Mouse (Mus musculus) lung, postnatal 10 days (tissue): Measurements from ENCODE around the gene Smad5.
A peak's percentile ranks its signal among the peaks of the same experiment; 100 is the strongest.

Source experiments
- DNase-seq: peaks from one replicate; pipeline ENCODE4 v3.0.0; 2021

Gene Smad5

DNA sequence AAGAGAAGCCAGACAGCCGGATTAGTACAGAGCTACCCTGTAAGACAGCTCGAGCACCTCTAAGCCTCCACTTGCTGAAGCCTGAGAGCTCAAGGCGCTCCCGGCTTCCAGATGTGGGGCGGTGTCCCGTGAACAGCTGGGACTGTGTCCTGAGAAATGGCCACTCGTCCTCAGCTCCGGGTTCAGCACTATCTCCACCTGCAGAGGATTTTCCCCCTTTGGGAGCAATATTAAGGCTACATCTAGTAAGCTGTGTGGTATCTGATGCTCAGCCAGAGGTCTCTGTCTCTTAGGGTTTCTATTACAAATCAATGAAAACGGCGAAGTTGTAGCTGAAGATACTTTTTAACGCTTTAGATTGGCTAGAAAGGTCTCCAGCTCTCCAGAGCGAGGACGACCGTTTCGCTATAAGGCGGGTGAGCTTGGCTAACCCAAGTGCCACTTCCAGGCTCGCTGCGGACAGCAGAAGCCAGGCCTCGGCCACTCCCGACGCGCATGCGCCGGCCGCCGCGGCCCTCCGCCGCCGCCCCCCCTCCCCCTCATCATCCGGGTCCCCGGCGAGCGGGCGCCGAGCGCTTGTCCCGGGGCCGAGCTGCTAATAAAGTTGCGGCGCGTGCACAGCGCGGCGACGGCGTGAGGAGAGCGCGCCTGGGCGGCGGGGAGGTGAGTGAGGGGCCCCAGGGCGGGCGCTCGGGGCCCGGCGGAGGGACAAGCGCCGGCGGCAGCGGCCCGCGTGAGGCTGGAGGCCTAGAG lies at the start of gene Smad5:
Gene Smad5 (plus strand): TSS at position 542 of the 753 bp plus-strand sequence.
- DNase-seq: peak; percentile 92

DNA sequence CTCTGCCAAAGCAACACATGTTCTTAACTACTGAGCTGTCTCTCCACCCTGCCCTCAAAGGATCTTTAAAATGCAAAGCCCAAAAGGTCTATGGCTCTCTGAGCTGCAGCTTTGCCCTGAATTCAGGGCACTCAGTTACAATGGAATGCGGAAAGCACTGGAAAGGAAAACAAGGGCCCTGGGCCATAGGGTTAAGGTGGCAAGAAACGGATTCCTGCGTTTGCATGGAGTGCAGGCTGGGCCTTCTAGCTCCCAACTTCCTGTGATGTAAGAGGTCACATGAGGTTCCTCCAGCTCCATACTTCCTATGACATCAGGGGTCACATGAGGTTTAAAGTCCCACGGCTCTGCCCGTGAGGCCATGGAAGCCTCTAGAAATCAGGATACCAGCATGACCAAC lies 48.6 kb upstream of the Smad5 start:
- DNase-seq: peak; percentile 33

DNA sequence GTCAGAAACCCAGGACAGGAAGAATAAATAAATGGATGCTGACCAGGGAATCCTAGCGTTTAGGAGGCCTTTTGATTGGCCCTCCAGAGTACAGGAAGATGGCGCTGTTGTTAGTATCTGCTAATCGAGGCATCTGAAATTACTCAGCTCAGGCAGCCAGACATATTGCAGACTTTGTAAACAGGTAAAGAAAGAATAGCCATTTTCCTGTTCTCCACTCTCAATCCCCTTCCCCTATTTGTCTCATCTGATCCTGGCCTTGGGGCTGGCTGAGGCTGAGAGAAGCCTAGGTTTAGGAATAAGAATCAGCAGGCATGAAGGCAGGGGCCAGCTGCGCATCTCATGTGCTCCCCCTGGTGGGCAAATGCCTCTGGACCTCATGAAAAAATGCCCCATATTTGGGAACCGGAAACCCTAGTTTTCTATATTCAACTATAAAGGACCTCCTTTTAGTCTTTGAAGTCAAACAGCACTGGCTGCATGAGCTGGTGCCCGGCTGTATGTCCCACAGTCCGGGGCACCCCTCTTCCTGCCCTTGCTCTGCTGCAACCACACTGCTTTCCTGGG lies 44.8 kb upstream of the Smad5 start:
- DNase-seq: peak; percentile 91

DNA sequence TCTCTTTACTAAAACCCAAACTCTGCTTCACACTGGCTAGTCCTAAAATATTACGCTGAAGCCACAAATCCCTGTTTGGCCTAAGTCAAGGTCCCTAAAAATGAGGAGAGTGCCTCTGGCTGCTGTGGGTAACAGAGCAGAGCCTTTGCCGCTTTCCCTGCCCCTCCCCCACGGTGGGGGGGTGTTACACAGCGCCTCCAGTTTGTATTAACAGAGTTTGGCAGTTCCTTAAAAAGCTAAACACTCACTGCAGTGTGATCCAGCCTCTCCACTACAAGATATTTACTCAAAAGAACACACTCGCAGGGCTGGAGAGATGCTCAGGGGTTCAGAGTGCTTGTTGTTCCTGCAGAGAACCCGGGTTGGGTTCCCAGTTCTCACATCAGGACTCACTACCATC lies 43.9 kb upstream of the Smad5 start:
- peak; percentile 83 for DNase-seq

DNA sequence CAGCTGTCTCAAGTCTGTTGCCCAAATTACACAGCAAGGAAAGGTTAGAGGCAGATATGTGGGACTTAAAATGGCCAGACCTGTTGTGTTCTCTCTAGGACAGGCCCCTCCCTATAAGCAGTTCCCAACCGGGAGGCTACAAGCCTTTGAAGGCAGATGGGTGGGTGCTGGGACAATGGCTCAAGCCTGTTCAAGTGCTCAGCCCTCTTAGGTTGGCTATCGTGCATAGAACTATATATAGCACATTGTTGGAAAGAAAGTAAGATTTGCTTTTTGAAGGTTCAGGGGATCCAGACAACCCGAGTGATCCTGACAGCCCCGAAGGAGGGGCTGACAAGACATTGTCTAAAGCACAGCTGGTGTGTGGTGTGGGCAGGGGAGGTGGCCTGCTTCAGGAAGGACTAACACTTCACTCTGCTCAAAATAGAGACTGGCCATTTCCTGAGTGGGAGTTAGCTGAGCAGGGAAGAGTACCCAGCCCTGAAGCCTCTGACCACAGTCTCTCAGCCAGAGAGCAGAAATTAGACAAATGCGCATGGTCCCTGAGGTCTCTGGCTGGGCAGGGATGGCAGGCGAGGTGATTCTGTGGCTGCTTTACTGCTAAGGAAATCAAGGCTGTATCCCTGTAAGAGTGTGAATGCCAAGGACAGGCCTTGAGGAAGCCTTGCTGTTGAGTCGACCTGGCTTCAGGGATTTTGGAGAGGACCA lies 40.7 kb upstream of the Smad5 start:
- peak; percentile 62 for DNase-seq

DNA sequence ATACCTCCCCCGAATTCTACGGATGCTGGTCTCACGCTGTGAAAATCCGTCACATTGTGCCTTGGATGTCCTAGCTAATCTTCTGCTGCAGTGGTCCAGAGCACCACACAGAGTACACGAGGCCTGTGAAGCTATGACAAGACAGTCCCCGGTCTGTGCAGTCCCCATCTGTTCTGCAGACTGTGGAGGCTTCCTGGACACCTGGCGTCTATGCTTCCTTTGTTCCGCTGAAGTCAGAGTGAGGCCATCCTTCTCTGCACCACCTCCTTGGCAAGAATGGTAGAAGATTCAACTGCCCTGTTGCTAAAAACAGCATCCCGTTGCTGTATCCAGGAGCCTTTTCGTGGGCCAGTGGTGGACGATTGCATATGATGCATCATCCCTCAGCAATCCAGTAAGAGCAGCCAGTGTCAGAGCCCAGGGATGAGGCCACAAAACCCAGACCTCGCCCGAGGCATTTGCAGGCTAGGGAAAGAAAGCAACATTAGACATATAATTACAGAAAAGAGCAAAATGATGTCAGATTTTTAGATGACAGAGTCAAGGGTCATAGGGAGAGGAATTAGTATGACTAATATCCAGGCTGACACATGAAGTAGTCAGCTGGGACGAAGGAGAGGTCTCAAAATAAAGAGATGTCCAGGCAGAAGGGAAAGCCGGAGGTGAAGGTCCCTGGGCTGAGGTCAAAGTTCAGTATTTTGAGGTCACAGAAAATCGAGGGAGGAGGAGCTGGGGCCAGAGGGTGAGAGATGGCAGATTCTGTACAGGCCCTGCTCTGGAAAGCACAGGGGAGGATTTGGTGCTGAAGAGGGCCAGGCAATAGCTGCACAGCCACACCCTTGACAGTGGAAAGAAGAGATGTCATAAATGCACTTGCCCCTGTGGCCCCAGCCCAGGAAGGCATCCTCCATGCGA lies 38.3 kb upstream of the Smad5 start:
- no peak for DNase-seq

DNA sequence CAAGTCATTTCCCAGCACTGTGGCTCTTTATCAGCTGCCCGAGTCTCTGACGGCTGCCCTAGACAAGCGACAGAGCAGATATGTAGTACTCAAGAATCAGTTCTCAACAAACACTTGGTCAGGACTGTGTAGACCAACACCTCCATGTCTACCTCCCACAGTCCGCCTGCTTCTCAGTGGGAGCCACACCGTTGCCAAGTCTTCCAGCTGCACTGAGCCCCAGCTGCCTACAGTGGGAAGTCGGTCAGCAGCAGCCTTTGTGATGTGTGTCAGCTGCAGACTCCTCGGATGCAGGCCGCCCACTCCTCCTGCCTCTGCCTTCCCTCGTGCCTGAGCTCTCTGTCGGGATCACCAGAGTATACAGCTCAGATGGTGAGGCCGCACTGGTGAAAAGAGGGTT lies 31.6 kb upstream of the Smad5 start:
- DNase-seq: peak; percentile 73

DNA sequence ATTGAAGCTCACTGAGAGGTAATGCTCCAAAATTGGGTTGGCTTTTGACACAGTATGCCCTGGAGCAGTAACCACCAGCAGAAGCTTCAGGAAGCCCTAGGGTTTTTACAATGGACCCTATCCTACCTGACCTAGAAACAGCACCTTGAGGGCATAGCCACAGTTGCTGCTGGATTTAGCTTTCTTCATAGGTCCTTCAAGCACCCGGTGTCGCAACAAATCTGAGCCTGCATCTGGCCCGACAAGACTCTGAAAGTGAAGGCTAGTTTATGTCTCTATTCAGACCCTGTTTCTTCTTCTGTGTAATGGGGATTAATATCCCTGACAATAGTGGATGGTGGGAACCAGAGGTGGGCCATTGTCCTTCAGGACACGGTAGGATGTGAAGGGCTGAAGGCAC lies 25.1 kb upstream of the Smad5 start:
- peak; percentile 27 for DNase-seq

DNA sequence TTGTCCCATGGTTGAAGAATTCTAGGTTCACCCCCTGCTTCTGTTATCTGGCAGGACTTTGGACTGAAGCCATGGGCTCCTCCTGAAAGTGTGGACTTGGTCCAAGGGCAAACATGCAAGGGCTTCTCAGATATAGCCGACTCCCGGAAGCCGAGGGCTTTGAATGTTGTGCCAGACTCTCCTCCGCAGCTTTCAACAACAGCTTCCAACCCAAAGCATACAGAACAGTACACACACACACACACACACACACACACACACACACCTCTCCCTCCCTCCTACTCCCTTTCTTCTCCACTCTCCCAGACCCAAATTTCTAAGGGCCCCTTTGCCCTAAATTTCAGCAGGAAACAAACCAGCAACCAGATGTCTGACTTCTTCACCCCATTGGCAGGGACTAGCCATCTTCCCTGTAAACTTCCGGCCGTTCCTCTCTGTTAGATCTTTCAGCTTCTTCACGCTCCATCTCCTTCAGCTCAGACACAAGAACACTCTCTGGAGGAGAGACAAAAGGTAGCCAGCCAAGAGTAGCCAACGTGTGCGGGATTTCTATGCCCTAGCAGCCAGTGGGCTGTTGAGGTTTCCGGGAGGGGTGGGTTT lies 24.5 kb upstream of the Smad5 start:
- DNase-seq: peak; percentile 84

DNA sequence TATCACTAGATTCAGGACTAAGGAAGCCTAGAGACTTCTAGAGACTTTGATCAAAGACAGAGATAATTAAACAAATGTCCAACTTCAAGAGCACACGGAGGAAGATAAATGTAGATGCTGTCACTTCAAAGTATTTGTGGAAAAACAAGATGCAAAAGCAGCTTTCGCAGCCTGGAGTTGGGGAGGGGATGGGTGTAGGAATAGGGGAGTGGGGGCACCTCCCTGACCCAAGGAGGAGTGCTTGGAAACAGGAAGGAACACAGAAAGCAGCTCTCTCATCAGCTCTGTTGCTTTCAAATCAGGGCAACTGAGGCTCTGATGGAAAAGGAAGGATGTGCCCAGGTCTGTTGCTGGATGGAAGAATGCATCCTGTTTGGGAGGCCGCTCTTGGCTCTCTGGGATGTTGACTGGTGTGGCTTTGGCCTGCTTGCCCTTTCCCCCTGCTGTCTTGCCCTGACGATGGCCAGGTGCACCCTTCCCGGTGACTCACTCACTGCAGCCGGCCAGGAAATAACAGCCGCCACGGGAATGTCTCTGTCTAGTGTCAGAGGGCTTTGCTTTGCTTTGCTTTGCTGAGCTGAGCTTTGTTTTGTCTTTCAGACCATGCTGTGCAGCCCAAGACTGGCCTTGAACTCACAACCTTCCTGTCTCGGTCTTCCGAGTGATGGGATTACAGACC lies 23.8 kb upstream of the Smad5 start:
- peak; percentile 35 for DNase-seq

DNA sequence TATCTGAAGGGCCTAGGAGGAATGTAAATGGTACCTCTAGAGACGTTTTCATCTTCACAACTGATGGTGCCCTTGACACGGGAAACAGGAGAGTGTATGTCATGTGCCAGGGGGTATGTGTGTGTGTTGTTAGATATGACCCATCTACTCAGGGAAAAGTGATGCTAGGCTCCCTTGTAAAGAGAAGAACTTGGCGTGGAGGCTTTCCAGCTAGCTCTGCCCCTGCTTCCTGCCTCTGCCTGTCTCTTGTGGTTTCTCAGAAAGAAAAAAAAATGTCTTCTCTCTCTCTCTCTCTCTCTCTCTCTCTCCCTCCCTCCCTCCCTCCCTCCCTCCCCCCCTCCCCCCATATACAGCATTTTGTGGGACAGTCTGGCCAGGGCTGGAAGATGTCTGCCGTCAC lies 20.9 kb upstream of the Smad5 start:
- no peak for DNase-seq

DNA sequence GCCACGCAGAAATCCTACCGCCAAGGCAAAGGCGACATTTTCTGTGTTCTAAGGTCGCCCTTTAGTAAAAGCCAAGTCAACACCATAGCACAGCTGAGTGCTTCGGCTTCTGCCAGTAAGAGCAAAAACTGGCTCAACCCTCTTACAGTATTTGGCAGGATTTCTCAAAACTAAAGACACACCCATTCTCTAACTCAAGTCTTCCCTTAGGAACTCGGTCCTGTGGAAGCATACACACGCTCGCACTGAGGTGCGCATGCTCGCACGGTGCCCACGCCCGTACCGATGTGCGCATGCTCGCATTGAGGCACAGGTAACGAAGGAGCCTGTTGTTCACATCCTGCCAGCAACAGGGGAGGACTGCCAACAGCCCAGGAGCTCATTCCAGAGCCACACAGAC lies 20.5 kb upstream of the Smad5 start:
- DNase-seq: peak; percentile 84

DNA sequence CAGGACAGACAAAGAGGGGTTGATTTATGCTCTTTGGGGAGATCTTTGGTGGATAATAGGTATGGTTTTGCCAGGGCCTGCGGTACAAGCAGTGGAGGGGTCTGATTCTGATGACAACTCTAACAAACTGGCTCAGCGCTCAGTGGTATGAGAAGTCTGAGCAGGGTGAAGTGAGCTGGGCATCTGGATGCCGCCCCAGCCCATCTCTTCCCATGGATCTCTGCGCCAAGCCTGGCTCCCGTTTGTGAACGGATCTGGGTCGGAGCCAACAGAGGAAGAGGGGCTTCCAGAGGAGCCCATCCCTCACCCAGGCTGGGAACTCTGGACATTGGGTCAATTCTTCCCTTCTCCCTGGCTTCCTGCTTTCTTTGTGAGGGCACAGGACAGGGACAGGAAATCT lies 19.5 kb upstream of the Smad5 start:
- DNase-seq: peak; percentile 48

DNA sequence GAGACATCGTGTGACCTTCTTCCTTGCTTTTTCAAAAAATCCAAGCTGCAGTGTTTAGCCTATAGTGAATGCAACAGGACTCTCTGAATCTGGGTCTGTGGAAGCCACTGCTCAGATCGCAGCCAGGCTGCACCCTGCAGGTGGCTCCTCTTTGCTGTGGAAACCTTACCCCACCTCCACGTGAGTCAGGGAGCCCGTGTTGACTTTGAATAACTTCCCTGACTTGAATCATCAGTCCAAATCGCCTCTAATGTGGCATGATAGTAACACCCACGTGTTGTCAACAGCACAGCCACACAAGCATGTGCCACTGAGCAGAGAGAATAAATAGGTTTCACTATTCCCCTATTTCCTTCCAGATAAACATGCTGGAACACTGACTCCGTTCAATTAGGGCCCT lies 10.8 kb upstream of the Smad5 start:
- no peak for DNase-seq

DNA sequence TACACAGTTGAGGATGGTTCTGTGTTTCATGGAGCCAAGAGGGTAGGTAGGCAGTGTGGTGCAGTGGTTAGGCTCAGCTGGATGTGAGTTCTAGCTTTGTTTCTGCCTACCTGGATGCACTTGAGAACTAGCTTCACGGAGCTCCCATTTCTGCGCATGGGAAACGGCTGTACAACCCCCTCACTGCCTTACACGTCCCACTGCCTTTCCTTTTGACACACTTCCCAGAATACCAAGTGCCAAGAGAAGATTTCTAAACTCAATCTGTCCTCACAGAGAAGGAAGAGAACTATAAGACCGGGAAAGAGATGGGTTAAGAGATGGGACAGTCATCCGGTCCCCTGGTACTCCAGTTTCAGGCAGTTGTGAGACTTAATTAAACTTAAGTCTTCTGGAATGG lies 10.2 kb upstream of the Smad5 start:
- no peak for DNase-seq

DNA sequence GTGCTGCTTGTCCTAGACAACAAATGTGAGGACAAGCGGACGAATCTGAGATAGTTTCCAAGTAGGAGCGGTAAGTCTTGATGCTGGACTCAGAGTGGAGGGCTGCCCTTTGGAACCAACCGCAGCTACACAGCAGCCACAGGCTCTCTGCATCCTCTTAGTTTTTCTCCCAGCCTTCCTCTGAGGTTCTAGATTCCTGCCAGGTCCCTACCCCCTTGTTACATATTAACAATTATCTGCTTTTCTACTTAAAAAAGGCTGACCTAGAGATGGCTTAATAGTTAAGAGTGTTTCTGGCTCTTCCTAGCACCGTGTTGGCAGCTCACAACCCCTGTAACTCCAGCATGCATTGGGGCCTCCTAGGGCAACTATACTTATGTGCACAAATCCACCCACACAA lies 7.1 kb upstream of the Smad5 start:
- no peak for DNase-seq

DNA sequence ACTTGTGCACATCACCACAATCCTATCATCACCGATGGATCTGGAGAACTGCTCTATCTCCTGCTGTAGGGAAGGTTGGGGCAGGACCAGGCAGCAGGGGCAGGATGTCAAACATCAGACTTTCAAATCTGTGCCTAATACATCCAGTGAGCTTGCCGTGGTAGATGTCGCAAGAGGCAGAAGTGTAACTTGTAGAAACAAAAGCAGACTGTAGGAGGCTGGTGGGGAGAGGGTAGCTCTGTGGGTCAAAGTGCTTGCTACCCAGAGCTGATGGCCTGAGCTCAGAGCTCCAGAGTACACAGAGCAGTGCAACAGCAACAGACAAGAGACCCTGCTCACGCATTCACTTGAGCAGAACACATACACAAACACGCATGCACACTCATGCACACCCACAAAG lies 6.1 kb upstream of the Smad5 start:
- no peak for DNase-seq

DNA sequence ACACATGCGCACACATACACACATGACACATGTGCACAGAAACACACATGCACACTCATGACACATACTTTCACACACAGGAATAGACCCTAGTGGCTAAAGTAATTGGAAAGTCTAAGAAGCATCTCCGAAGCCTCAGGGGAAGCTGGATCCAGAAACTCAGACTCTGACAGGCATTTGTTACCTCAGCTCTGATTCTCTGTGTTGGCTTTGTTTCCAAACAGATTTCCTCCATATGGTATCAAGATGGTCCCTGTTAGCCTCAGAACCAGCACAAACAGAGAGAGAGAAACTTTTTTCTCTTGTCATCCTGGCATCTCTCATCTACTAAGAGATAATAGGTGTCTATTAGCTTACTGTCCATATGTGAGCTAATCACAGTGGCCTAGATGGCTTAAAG lies 5.6 kb upstream of the Smad5 start:
- DNase-seq: no peak

DNA sequence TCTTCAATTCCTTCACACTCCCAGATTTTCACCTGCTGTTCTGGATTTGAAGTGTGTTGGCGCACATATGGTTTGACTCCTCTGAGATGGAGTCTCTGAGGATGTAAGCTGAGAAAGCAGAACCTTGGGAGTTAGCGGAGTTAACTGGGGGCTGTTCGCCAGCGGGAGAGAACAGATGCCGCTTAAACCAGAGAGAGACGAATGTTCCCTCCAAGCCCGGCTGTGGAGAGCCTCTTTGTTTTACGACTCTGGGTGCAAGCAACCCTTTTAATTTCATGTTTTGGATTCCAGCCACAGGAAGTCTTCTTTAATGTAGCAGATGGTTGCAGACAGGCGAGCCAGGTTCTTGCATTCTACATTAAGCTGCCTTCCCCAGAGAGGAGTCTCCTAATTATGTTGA lies 4.4 kb upstream of the Smad5 start:
- no peak for DNase-seq

DNA sequence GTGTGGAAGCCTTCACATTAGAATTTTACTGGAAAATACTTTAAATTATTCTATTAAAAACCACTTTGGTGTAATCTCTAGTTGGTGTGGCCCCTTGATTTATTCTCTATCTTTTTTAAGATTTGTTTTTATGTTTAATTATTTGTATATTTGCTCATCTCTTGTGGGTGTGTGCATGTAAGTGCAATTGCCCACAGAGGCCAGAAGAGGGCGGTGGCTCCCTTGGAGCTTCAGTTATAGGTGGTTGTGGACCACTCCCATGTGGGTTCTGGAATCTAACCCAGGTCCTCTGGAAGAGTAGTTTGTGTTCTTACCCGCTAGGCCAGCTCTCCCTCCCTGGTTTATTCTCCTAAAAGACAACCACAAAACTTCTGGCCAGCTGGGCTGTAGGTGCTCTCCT lies 3.4 kb upstream of the Smad5 start:
- no peak for DNase-seq

DNA sequence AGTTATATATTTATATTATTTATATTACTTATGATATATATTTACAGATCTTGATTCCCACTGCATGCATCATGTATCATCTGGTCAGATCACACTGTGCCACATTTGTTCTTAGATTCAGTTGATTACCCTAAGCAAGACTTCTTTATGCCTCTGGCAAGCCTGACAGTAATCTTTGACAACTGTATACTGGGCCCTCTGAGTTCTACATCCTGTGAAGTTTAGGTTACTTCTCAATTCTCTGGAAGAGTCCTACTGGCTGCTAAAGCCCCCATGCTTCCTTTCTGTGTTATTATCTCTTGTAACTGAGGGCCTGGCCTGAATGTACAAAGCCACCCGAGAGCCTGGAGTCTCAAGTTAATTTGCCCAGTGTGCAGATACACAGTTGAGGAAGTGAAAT lies 1.8 kb upstream of the Smad5 start:
- DNase-seq: no peak

DNA sequence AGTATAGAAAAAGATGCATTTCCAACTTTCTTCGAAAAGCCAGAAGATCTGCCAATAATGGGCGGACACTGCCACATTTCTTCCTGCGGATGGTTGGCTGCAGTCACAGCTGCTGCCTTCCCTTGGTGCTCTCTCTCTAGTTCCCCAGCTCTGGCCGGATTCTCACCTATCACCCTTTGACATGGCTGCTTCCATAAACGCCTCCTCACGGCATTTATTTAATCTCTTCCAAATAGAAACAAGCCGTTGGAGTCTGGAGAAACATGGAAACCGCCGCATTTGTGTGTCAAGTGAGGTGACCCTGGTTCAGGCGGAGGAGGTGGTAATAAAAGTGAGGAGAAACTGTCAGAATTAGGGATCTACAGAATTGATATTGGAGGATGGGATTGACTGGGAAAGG lies 886 bp upstream of the Smad5 start:
- DNase-seq: peak; percentile 23
